ENCODE assay signal across 10 mouse cellular contexts in the genomic region with DNA sequence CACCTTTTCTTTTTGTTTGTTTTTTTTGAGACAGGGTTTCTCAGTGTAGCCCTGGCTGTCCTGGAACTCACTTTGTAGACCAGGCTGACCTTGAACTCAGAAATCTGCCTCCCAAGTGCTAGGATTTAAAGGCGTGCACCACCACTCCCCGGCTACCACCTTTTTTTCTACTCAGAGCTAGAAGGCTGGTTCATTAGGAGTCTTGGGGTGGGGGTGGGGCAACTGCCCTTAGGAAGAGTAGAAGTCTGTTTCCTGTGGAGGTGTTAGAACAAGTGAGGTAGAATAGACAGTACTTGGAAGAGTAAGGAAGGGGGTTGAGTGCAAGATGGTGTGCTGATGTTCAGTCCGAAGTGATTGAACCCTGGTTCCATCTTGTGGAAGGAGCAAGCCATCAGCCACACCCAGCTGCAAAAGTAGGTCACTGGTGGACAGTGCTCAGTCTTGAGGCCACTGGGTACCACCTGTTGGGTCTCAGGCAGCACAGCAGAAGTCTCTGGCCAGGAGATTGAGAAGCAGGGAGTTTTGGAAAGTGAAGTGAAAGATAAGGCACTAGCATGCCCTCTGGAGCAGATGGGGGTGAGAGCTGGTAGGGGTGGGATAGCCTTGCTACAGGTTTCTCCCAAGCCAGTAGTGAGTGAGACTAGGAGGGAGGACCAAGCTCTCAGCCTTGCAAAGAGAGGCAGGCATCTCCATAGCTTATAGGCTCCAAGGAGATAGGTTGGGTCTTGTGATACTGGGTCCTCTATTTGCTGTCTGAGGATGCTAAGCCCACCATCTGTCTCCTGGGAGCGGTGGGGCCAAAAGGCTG. TPM values are rescaled to one million over a fixed set of nuclear protein-coding genes. Genes with fewer than 3 reads are reported as not detected.
A peak's percentile ranks its signal among the peaks of the same experiment; 100 is the strongest.
DNase-seq lines count a peak whose midpoint lies in the region; ATAC-seq and TF ChIP-seq lines count a peak whose summit lies in the region.
"Had no signal": no experiment of that assay in that cellular context is flagged by ENCODE, and none has a peak within 500 bp of the region (broad histone marks: within the 10 kb centered on the region; RNA-seq: fewer than 3 reads in every experiment).

No protein-coding gene starts in this region.

- TF ChIP-seq EP300 in ES-Bruce4 (IDR thresholded peaks at IDR 0.05; ENCODE audit: insufficient read depth, low read depth, low read length), result no peak

- DNase-seq in heart, adult 9 months (ENCODE audit: low spot score in 2 of 2), result no peak
- peak; percentile 89 for DNase-seq in R1 (ENCODE audit: low read depth, low spot score)
- DNase-seq in kidney, postnatal 0 days (ENCODE audit: low spot score), result no peak
- DNase-seq in spleen, postnatal 14 days (ENCODE audit: low spot score in 2 of 2), result no peak
- DNase-seq in natural killer cell, adult 2 months (ENCODE audit: low spot score in 2 of 2), result no peak
- DNase-seq in gastrocnemius, postnatal 4 days (ENCODE audit: low spot score in 2 of 2), result no peak

- H3K4me3 ChIP-seq in heart, embryonic 14.5 days (ENCODE audit: control insufficient read depth in 1 of 2, insufficient read depth in 1 of 2, low read depth in 1 of 2, low read length in 2 of 2), result no peak overlapping the region
- peak overlapping the region; percentile 3 for H3K4me3 ChIP-seq in ES-Bruce4 (ENCODE audit: low read depth, low read length)
- H3K4me3 ChIP-seq in kidney, postnatal 0 days (replicated peaks; ENCODE audit: low read depth, low read length), result no peak overlapping the region
- H3K4me3 ChIP-seq: liver, embryonic 15.5 days; midbrain, embryonic 13.5 days had no signal

- no peak for TF ChIP-seq POLR2A in ES-Bruce4 (IDR thresholded peaks at IDR 0.05; ENCODE audit: insufficient read depth, low read length)

- no peak for TF ChIP-seq CTCF in ES-Bruce4 (IDR thresholded peaks at IDR 0.05; ENCODE audit: low read depth, low read length)
- TF ChIP-seq CTCF in kidney, postnatal 0 days (IDR thresholded peaks at IDR 0.05; ENCODE audit: low read depth), result no peak

- peak overlapping the region; percentile 74 to 94 for H3K27ac ChIP-seq in heart, embryonic 14.5 days (replicated peaks in 1 of 2; ENCODE audit: control insufficient read depth in 1 of 2, insufficient read depth in 1 of 2, low read depth in 2 of 2, low read length in 2 of 2)
- peak overlapping the region; percentile 99 for H3K27ac ChIP-seq in ES-Bruce4 (ENCODE audit: insufficient read depth, low read length)
- H3K27ac ChIP-seq in kidney, postnatal 0 days, result peak overlapping the region; percentile 87

- peaks cover 47 to 51% of the 10 kb centered on the region in 2 experiments for H3K4me1 ChIP-seq in heart, embryonic 14.5 days (ENCODE audit: control insufficient read depth in 2 of 2, insufficient read depth in 2 of 2, low read length in 2 of 2)
- peaks cover 10% of the 10 kb centered on the region for H3K4me1 ChIP-seq in ES-Bruce4 (ENCODE audit: control insufficient read depth, insufficient read depth, low read length)
- H3K4me1 ChIP-seq in kidney, postnatal 0 days (replicated peaks; ENCODE audit: insufficient read depth, low read length), result peaks cover 40% of the 10 kb centered on the region

- 55% methylated on average over 4 of the region's 4 CpGs for whole genome bisulfite sequencing in heart, embryonic 14.5 days
- 69% methylated on average over 4 of the region's 4 CpGs for whole genome bisulfite sequencing in kidney, postnatal 0 days

- H3K36me3 ChIP-seq in heart, embryonic 14.5 days (ENCODE audit: control insufficient read depth, insufficient read depth, low read length), result peaks cover 29% of the 10 kb centered on the region
- peaks cover 28% of the 10 kb centered on the region for H3K36me3 ChIP-seq in ES-Bruce4 (ENCODE audit: control insufficient read depth, insufficient read depth, low read length, poor library complexity, severe bottlenecking)
- H3K36me3 ChIP-seq in kidney, postnatal 0 days (ENCODE audit: insufficient read depth, low read length), result peaks cover 23% of the 10 kb centered on the region

- H3K27me3 ChIP-seq in heart, embryonic 14.5 days (ENCODE audit: control insufficient read depth, insufficient read depth, low read length), result no peaks in the 10 kb centered on the region
- no peaks in the 10 kb centered on the region for H3K27me3 ChIP-seq in ES-Bruce4 (ENCODE audit: control insufficient read depth, insufficient read depth, low read length, poor library complexity, severe bottlenecking)
- H3K27me3 ChIP-seq in kidney, postnatal 0 days (ENCODE audit: insufficient read depth, low read length), result no peaks in the 10 kb centered on the region
- H3K27me3 ChIP-seq: midbrain, embryonic 13.5 days had no signal

- no peaks in the 10 kb centered on the region for H3K9me3 ChIP-seq in heart, embryonic 14.5 days (ENCODE audit: control insufficient read depth, low read length)
- H3K9me3 ChIP-seq in ES-Bruce4 (replicated peaks; ENCODE audit: control insufficient read depth, insufficient read depth, low read length, poor library complexity, severe bottlenecking), result peaks cover 9% of the 10 kb centered on the region; the same call in 1 of the 2 replicates
- H3K9me3 ChIP-seq in kidney, postnatal 0 days (replicated peaks; ENCODE audit: low read length), result no peaks in the 10 kb centered on the region
- H3K9me3 ChIP-seq: liver, embryonic 15.5 days; midbrain, embryonic 13.5 days had no signal

- H3K4me2 ChIP-seq in heart, embryonic 14.5 days (ENCODE audit: low read length), result peak overlapping the region; percentile 91
- peak overlapping the region; percentile 91 for H3K4me2 ChIP-seq in kidney, postnatal 0 days (ENCODE audit: low read length)

- ATAC-seq in heart, embryonic 14.5 days (ENCODE audit: insufficient number of reproducible peaks, insufficient read depth, low FRiP score, low read depth), result no peak
- ATAC-seq in kidney, postnatal 0 days (replicated peaks; ENCODE audit: low FRiP score, low read depth), result no peak
- ATAC-seq: midbrain, embryonic 13.5 days had no signal

- H3K9ac ChIP-seq in heart, embryonic 14.5 days (ENCODE audit: low read length), result peak overlapping the region; percentile 55
- peak overlapping the region; percentile 95; the same call in 1 of the 2 replicates for H3K9ac ChIP-seq in ES-Bruce4 (ENCODE audit: low read depth, poor library complexity, severe bottlenecking)
- peak overlapping the region; percentile 44; the same call in 1 of the 2 replicates for H3K9ac ChIP-seq in kidney, postnatal 0 days (ENCODE audit: low read depth, low read length)
- H3K9ac ChIP-seq: liver, embryonic 15.5 days; midbrain, embryonic 13.5 days had no signal

RNA-seq across cellular contexts. Expression of a gene that starts 4.1 kb away (rescaled TPM):
- polyA plus RNA-seq in heart, embryonic 14.5 days (2014; fragmentation: Nextera tagmentation; extraction: Ambion mirVana), result 42.3 and 47.1 TPM in 2 replicates
- polyA plus RNA-seq in ES-Bruce4 (2011; ENCODE audit: insufficient read depth, insufficient read length, low read depth, missing spikeins), result 128 and 136 TPM in 2 replicates
- 83.4 and 88.6 TPM in 2 replicates for polyA plus RNA-seq in kidney, postnatal 0 days (2015; fragmentation: Nextera tagmentation; extraction: Ambion mirVana)
- 10 to 100 TPM; 18.5 to 21.0 TPM for total RNA-seq in gastrocnemius, postnatal 4 days (2021)

RNA-seq across cellular contexts. Expression of a gene that starts 46.6 kb away (rescaled TPM):
- polyA plus RNA-seq in heart, embryonic 14.5 days (2014; fragmentation: Nextera tagmentation; extraction: Ambion mirVana), result 46.3 and 53.1 TPM in 2 replicates
- 39.2 and 40.2 TPM in 2 replicates for polyA plus RNA-seq in ES-Bruce4 (2011; ENCODE audit: insufficient read depth, insufficient read length, low read depth, missing spikeins)
- polyA plus RNA-seq in kidney, postnatal 0 days (2015; fragmentation: Nextera tagmentation; extraction: Ambion mirVana), result 79.0 and 89.8 TPM in 2 replicates
- total RNA-seq in gastrocnemius, postnatal 4 days (2021), result 10 to 100 TPM; 20.8 to 22.0 TPM

RNA-seq across cellular contexts. Expression of a gene that starts 47.0 kb away (rescaled TPM):
- 9.9 and 10.9 TPM in 2 replicates for polyA plus RNA-seq in heart, embryonic 14.5 days (2014; fragmentation: Nextera tagmentation; extraction: Ambion mirVana)
- polyA plus RNA-seq in ES-Bruce4 (2011; ENCODE audit: insufficient read depth, insufficient read length, low read depth, missing spikeins), result 10.0 and 13.2 TPM in 2 replicates
- 9.8 and 11.2 TPM in 2 replicates for polyA plus RNA-seq in kidney, postnatal 0 days (2015; fragmentation: Nextera tagmentation; extraction: Ambion mirVana)
- 1 to 10 TPM; 6.9 to 9.0 TPM for total RNA-seq in gastrocnemius, postnatal 4 days (2021)

Comparison
In these comparisons a context has a peak if more than half of its experiments do, and no peak if none do; other contexts are left out.
1. H3K9ac ChIP-seq: peak in every context shown above with its lines; median percentile 95 in ES-Bruce4; 55 in heart, embryonic 14.5 days; 44 in kidney, postnatal 0 days.